Mouse (Mus musculus): ENCODE results near the gene Nccrp1. TPM values are rescaled to one million over a fixed set of nuclear protein-coding genes. Genes with fewer than 3 reads are reported as not detected.
A peak's percentile ranks its signal among the peaks of the same experiment; 100 is the strongest.

Gene Nccrp1
- polyA plus RNA-seq, 1 experiment from 2014 or later: not detected

DNA sequence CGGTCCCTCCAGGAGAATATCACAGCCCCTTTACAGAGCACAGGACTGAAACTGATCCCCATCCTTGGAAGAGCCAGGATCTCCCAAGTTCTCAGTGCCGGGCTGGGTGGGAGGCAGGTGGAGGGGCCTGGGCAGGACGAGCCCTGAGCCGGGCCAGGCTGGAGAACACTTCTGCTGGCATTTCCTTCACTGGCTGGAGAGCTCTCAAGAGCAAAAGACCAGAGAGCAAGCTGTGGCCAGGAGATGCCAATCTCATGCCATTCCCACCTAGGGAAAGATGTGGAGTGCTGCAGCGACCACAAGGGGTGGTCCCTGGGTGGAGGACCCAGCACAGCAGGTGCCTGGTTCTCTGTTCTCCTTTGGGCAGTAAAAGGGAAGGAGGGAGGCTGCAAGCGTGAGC lies 37.9 kb upstream of the Nccrp1 start:
- peak overlapping the region; percentile 9; the same call in 1 of the 2 replicates for H3K9ac ChIP-seq

DNA sequence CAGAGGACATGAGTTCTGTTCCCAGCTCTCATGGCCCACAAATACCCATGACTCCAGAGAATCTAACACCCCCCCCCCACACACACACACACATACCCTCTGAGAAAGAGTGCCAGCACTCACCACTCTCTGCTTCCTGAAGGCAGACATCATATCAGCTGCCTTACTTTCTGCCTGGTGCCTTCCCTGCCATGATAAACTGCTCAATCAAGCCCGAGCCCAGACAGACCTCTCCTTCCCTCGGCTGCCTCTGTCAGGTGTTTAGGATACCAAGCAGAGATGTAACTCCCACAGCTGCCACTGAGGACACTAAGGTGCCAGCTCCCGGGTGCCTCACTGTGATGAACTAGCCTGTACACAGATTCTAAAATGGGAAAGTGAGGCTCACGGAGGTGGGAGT lies 37.4 kb upstream of the Nccrp1 start:
- no peaks in the 10 kb centered on the region for H3K9me3 ChIP-seq (ENCODE audit: low read depth, low read length)
- H3K27ac ChIP-seq (ENCODE audit: low read depth): peak overlapping the region; percentile 54; the same call in 1 of the 2 replicates
- no peak for TF ChIP-seq CTCF (IDR thresholded peaks at IDR 0.05; ENCODE audit: low read depth)
- H3K4me3 ChIP-seq (ENCODE audit: low read depth, low read length): no peak overlapping the region
- H3K9ac ChIP-seq: no peak overlapping the region
- ATAC-seq (ENCODE audit: insufficient read depth) (no peak), DNase-seq (no peak)
- peaks cover 4% of the 10 kb centered on the region; the same call in 1 of the 2 replicates for H3K36me3 ChIP-seq (ENCODE audit: insufficient read depth)
- H3K4me2 ChIP-seq: no peak overlapping the region
- H3K27me3 ChIP-seq (ENCODE audit: insufficient read depth, low read length): no peaks in the 10 kb centered on the region
- WGBS: 53% methylated on average over 4 of the region's 4 CpGs
- peaks cover 40% of the 10 kb centered on the region for H3K4me1 ChIP-seq (ENCODE audit: insufficient read depth)

More for the DNA sequence above, 37.9 kb upstream of the Nccrp1 start:
- WGBS: 61% methylated on average over 6 of the region's 6 CpGs
- Histone ChIP-seq H3K27ac (ENCODE audit: low read depth) (peak overlapping the region; percentile 43; the same call in 1 of the 2 replicates), H3K9me3 (ENCODE audit: low read depth, low read length) (no peaks in the 10 kb centered on the region), H3K36me3 (ENCODE audit: insufficient read depth) (peaks cover 4% of the 10 kb centered on the region; the same call in 1 of the 2 replicates), H3K4me1 (ENCODE audit: insufficient read depth) (peaks cover 40% of the 10 kb centered on the region), H3K4me2 (no peak overlapping the region), H3K4me3 (ENCODE audit: low read depth, low read length) (no peak overlapping the region), H3K27me3 (ENCODE audit: insufficient read depth, low read length) (no peaks in the 10 kb centered on the region)
- DNase-seq (no peak), ATAC-seq (ENCODE audit: insufficient read depth) (no peak)
- peak; percentile 13; the same call in 1 of the 2 replicates for TF ChIP-seq CTCF (IDR thresholded peaks at IDR 0.05; ENCODE audit: low read depth)

GRCm38 (mm10) chr7:28583570-28584344 lies 36.7 kb upstream of the Nccrp1 start:
- ATAC-seq (ENCODE audit: insufficient read depth): no peak
- peaks cover 43% of the 10 kb centered on the region for H3K4me1 ChIP-seq (ENCODE audit: insufficient read depth)
- 63% methylated on average over 8 of the region's 8 CpGs for WGBS

GRCm38 (mm10) chr7:28582841-28583240 lies 35.8 kb upstream of the Nccrp1 start:
- no peaks in the 10 kb centered on the region for H3K9me3 ChIP-seq (ENCODE audit: low read depth, low read length)
- 0 out of 2 replicates have a peak overlapping the region, but pooled peaks have one; percentile 16 for H3K27ac ChIP-seq (ENCODE audit: low read depth)
- peaks cover 37% of the 10 kb centered on the region for H3K4me1 ChIP-seq (ENCODE audit: insufficient read depth)

More at GRCm38 (mm10) chr7:28583570-28584344, 36.7 kb upstream of the Nccrp1 start:
- no peak for DNase-seq
- Histone ChIP-seq H3K4me3 (ENCODE audit: low read depth, low read length) (no peak overlapping the region), H3K4me2 (no peak overlapping the region), H3K9ac (no peak overlapping the region), H3K9me3 (ENCODE audit: low read depth, low read length) (no peaks in the 10 kb centered on the region), H3K36me3 (ENCODE audit: insufficient read depth) (peaks cover 9% of the 10 kb centered on the region; the same call in 1 of the 2 replicates), H3K27me3 (ENCODE audit: insufficient read depth, low read length) (no peaks in the 10 kb centered on the region), H3K27ac (ENCODE audit: low read depth) (peak overlapping the region; percentile 54; the same call in 1 of the 2 replicates)
- no peak for TF ChIP-seq CTCF (IDR thresholded peaks at IDR 0.05; ENCODE audit: low read depth)

DNA sequence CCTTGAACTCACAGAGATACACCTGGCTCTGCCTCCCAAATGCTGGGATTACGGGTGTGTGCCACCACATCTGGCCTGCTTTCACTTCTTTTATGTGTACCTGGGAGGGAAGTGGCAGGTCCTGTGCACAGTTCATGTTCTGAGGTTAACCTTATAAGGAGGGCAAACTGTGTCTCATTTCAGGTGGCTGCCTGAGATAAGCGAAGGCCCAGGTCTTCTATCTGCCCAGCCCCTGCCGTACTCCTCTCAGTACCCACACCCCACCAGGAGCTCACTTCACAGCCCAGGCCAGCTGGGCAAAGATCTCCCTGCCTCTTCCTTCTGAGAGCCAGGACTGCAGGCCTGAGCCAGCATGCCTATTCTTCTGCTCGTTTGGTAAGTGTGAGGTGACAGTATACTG lies 34.7 kb upstream of the Nccrp1 start:
- Histone ChIP-seq H3K36me3 (ENCODE audit: insufficient read depth) (peaks cover 9% of the 10 kb centered on the region; the same call in 1 of the 2 replicates), H3K4me3 (ENCODE audit: low read depth, low read length) (no peak overlapping the region), H3K9ac (no peak overlapping the region), H3K4me1 (ENCODE audit: insufficient read depth) (peaks cover 29% of the 10 kb centered on the region), H3K27me3 (ENCODE audit: insufficient read depth, low read length) (no peaks in the 10 kb centered on the region), H3K4me2 (no peak overlapping the region), H3K9me3 (ENCODE audit: low read depth, low read length) (no peaks in the 10 kb centered on the region), H3K27ac (ENCODE audit: low read depth) (peak overlapping the region; percentile 36; the same call in 1 of the 2 replicates)
- WGBS: 69% methylated on average over 4 of the region's 4 CpGs
- ATAC-seq (ENCODE audit: insufficient read depth): peak; percentile 25; the same call in 1 of the 2 replicates
- no peak for TF ChIP-seq CTCF (IDR thresholded peaks at IDR 0.05; ENCODE audit: low read depth)
- no peak for DNase-seq

More at GRCm38 (mm10) chr7:28582841-28583240, 35.8 kb upstream of the Nccrp1 start:
- TF ChIP-seq CTCF (IDR thresholded peaks at IDR 0.05; ENCODE audit: low read depth): no peak
- peaks cover 9% of the 10 kb centered on the region; the same call in 1 of the 2 replicates for H3K36me3 ChIP-seq (ENCODE audit: insufficient read depth)
- no peak for ATAC-seq (ENCODE audit: insufficient read depth)
- no peaks in the 10 kb centered on the region for H3K27me3 ChIP-seq (ENCODE audit: insufficient read depth, low read length)
- H3K9ac ChIP-seq: no peak overlapping the region
- WGBS: 73% methylated on average over 11 of the region's 11 CpGs
- no peak for DNase-seq
- H3K4me2 ChIP-seq: no peak overlapping the region
- H3K4me3 ChIP-seq (ENCODE audit: low read depth, low read length): no peak overlapping the region

DNA sequence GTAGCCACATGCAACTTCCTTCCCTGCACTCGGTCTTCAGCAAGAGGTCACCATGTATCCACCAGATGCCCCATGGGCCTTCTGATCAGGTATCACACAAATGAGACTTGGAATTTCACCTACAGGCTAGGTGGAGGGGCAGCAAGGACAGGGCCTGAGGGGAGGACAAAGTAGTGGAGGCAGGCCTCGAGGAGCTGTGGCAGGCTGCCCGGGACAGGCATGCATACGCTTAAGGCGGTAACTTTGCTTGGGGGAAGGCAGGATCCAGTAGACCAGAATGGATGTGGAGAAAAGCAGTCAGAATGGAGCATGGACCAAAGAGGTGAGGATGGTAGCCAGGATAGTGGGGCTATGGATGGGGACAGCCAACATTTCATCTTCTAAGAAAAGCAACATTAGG lies 32.8 kb upstream of the Nccrp1 start:
- Histone ChIP-seq H3K27ac (ENCODE audit: low read depth) (0 out of 2 replicates have a peak overlapping the region, but pooled peaks have one; percentile 27), H3K4me1 (ENCODE audit: insufficient read depth) (peaks cover 36% of the 10 kb centered on the region), H3K4me3 (ENCODE audit: low read depth, low read length) (no peak overlapping the region), H3K4me2 (no peak overlapping the region), H3K9ac (no peak overlapping the region), H3K27me3 (ENCODE audit: insufficient read depth, low read length) (no peaks in the 10 kb centered on the region), H3K9me3 (ENCODE audit: low read depth, low read length) (no peaks in the 10 kb centered on the region), H3K36me3 (ENCODE audit: insufficient read depth) (peaks cover 9% of the 10 kb centered on the region; the same call in 1 of the 2 replicates)
- DNase-seq (no peak), ATAC-seq (ENCODE audit: insufficient read depth) (no peak)
- WGBS: 66% methylated on average over 5 of the region's 5 CpGs
- no peak for TF ChIP-seq CTCF (IDR thresholded peaks at IDR 0.05; ENCODE audit: low read depth)

- no peak overlapping the region for H3K9ac ChIP-seq
- peaks cover 4% of the 10 kb centered on the region; the same call in 1 of the 2 replicates for H3K36me3 ChIP-seq (ENCODE audit: insufficient read depth)
- no peaks in the 10 kb centered on the region for H3K27me3 ChIP-seq (ENCODE audit: insufficient read depth, low read length)
- peaks cover 28% of the 10 kb centered on the region for H3K4me1 ChIP-seq (ENCODE audit: insufficient read depth)
- no peak for ATAC-seq (ENCODE audit: insufficient read depth)
- peak overlapping the region; percentile 93 for H3K27ac ChIP-seq (ENCODE audit: low read depth)
- H3K9me3 ChIP-seq (ENCODE audit: low read depth, low read length): no peaks in the 10 kb centered on the region
- no peak for DNase-seq
- TF ChIP-seq CTCF (IDR thresholded peaks at IDR 0.05; ENCODE audit: low read depth): no peak
- H3K4me3 ChIP-seq (ENCODE audit: low read depth, low read length): no peak overlapping the region
- H3K4me2 ChIP-seq: 0 out of 2 replicates have a peak overlapping the region, but pooled peaks have one; percentile 36
- WGBS: 62% methylated on average over 5 of the region's 5 CpGs
These were observed 31.5 kb upstream of the Nccrp1 start for GRCm38 (mm10) chr7:28578543-28579053.

All from lung, embryonic 14.5 days (tissue).